Mouse (Mus musculus): Measurements from ENCODE around the gene Wdr35. TPM values are rescaled to one million over a fixed set of nuclear protein-coding genes. Genes with fewer than 3 reads are reported as not detected.

The Wdr35 gene
- polyA plus RNA-seq, 1 experiment from 2014 or later: 21.9 TPM

- no peak overlapping the region for H3K4me3 ChIP-seq (ENCODE audit: low read length)
- H3K4me2 ChIP-seq (replicated peaks; ENCODE audit: low read depth, low read length): no peak overlapping the region
- no peaks in the 10 kb centered on the region for H3K9me3 ChIP-seq (ENCODE audit: control insufficient read depth, low read length)
- H3K27ac ChIP-seq (ENCODE audit: low read depth, low read length): no peak overlapping the region
- peaks cover under 1% of the 10 kb centered on the region; the same call in 1 of the 2 replicates for H3K36me3 ChIP-seq (ENCODE audit: control insufficient read depth, insufficient read depth, low read length)
- no peaks in the 10 kb centered on the region for H3K27me3 ChIP-seq (ENCODE audit: control insufficient read depth, insufficient read depth, low read length)
- H3K9ac ChIP-seq (ENCODE audit: low read depth, low read length): no peak overlapping the region
- H3K4me1 ChIP-seq (ENCODE audit: control insufficient read depth, insufficient read depth, low read length): no peaks in the 10 kb centered on the region
- no peak for ATAC-seq (ENCODE audit: low FRiP score, low TSS enrichment)
Observed at GRCm38 (mm10) chr12:9033140-9033539, 59.4 kb downstream of the Wdr35 start.

- no peaks in the 10 kb centered on the region for H3K36me3 ChIP-seq (ENCODE audit: control insufficient read depth, insufficient read depth, low read length)
- no peak overlapping the region for H3K4me2 ChIP-seq (replicated peaks; ENCODE audit: low read depth, low read length)
- H3K27ac ChIP-seq (ENCODE audit: low read depth, low read length): no peak overlapping the region
- H3K27me3 ChIP-seq (ENCODE audit: control insufficient read depth, insufficient read depth, low read length): no peaks in the 10 kb centered on the region
- WGBS: 79% methylated on average over 9 of the region's 9 CpGs
- no peak for ATAC-seq (ENCODE audit: low FRiP score, low TSS enrichment)
- H3K4me3 ChIP-seq (ENCODE audit: low read length): no peak overlapping the region
- no peaks in the 10 kb centered on the region for H3K9me3 ChIP-seq (ENCODE audit: control insufficient read depth, low read length)
- no peak overlapping the region for H3K9ac ChIP-seq (ENCODE audit: low read depth, low read length)
- no peaks in the 10 kb centered on the region for H3K4me1 ChIP-seq (ENCODE audit: control insufficient read depth, insufficient read depth, low read length)
Observed at GRCm38 (mm10) chr12:9036409-9036808, 62.7 kb downstream of the Wdr35 start.

- H3K9ac ChIP-seq (ENCODE audit: low read depth, low read length): no peak overlapping the region
- no peak for ATAC-seq (ENCODE audit: low FRiP score, low TSS enrichment)
- H3K4me3 ChIP-seq (ENCODE audit: low read length): no peak overlapping the region
- no peaks in the 10 kb centered on the region for H3K9me3 ChIP-seq (ENCODE audit: control insufficient read depth, low read length)
- 94% methylated on average over 5 of the region's 5 CpGs for WGBS
- H3K36me3 ChIP-seq (ENCODE audit: control insufficient read depth, insufficient read depth, low read length): peaks cover 7% of the 10 kb centered on the region; the same call in 1 of the 2 replicates
- no peaks in the 10 kb centered on the region for H3K4me1 ChIP-seq (ENCODE audit: control insufficient read depth, insufficient read depth, low read length)
- H3K27ac ChIP-seq (ENCODE audit: low read depth, low read length): no peak overlapping the region
- no peaks in the 10 kb centered on the region for H3K27me3 ChIP-seq (ENCODE audit: control insufficient read depth, insufficient read depth, low read length)
- no peak overlapping the region for H3K4me2 ChIP-seq (replicated peaks; ENCODE audit: low read depth, low read length)
Observed at GRCm38 (mm10) chr12:9040177-9040576, 66.5 kb downstream of the Wdr35 start.

- no peak overlapping the region for H3K9ac ChIP-seq (ENCODE audit: low read depth, low read length)
- H3K4me3 ChIP-seq (ENCODE audit: low read length): no peak overlapping the region
- no peak overlapping the region for H3K4me2 ChIP-seq (replicated peaks; ENCODE audit: low read depth, low read length)
- H3K36me3 ChIP-seq (ENCODE audit: control insufficient read depth, insufficient read depth, low read length): peaks cover 7% of the 10 kb centered on the region; the same call in 1 of the 2 replicates
- H3K4me1 ChIP-seq (ENCODE audit: control insufficient read depth, insufficient read depth, low read length): no peaks in the 10 kb centered on the region
- ATAC-seq (ENCODE audit: low FRiP score, low TSS enrichment): no peak
- no peak overlapping the region for H3K27ac ChIP-seq (ENCODE audit: low read depth, low read length)
- 72% methylated on average over 7 of the region's 7 CpGs for WGBS
- no peaks in the 10 kb centered on the region for H3K9me3 ChIP-seq (ENCODE audit: control insufficient read depth, low read length)
- no peaks in the 10 kb centered on the region for H3K27me3 ChIP-seq (ENCODE audit: control insufficient read depth, insufficient read depth, low read length)
Observed at GRCm38 (mm10) chr12:9040686-9041085, 67.0 kb downstream of the Wdr35 start.

GRCm38 (mm10) chr12:9042316-9042715 lies 68.6 kb downstream of the Wdr35 start:
- H3K27me3 ChIP-seq (ENCODE audit: control insufficient read depth, insufficient read depth, low read length): no peaks in the 10 kb centered on the region
- no peak overlapping the region for H3K4me2 ChIP-seq (replicated peaks; ENCODE audit: low read depth, low read length)
- no peak for ATAC-seq (ENCODE audit: low FRiP score, low TSS enrichment)
- H3K4me3 ChIP-seq (ENCODE audit: low read length): no peak overlapping the region
- H3K36me3 ChIP-seq (ENCODE audit: control insufficient read depth, insufficient read depth, low read length): peaks cover 7% of the 10 kb centered on the region; the same call in 1 of the 2 replicates
- WGBS: 72% methylated on average over 5 of the region's 5 CpGs
- no peak overlapping the region for H3K9ac ChIP-seq (ENCODE audit: low read depth, low read length)
- no peaks in the 10 kb centered on the region for H3K4me1 ChIP-seq (ENCODE audit: control insufficient read depth, insufficient read depth, low read length)
- no peak overlapping the region for H3K27ac ChIP-seq (ENCODE audit: low read depth, low read length)
- no peaks in the 10 kb centered on the region for H3K9me3 ChIP-seq (ENCODE audit: control insufficient read depth, low read length)

GRCm38 (mm10) chr12:9042759-9043158 lies 69.1 kb downstream of the Wdr35 start:
- peaks cover 7% of the 10 kb centered on the region; the same call in 1 of the 2 replicates for H3K36me3 ChIP-seq (ENCODE audit: control insufficient read depth, insufficient read depth, low read length)
- H3K4me1 ChIP-seq (ENCODE audit: control insufficient read depth, insufficient read depth, low read length): no peaks in the 10 kb centered on the region
- no peak overlapping the region for H3K27ac ChIP-seq (ENCODE audit: low read depth, low read length)
- 86% methylated on average over 3 of the region's 3 CpGs for WGBS
- no peaks in the 10 kb centered on the region for H3K27me3 ChIP-seq (ENCODE audit: control insufficient read depth, insufficient read depth, low read length)
- no peak overlapping the region for H3K4me2 ChIP-seq (replicated peaks; ENCODE audit: low read depth, low read length)
- no peaks in the 10 kb centered on the region for H3K9me3 ChIP-seq (ENCODE audit: control insufficient read depth, low read length)
- no peak overlapping the region for H3K9ac ChIP-seq (ENCODE audit: low read depth, low read length)
- ATAC-seq (ENCODE audit: low FRiP score, low TSS enrichment): no peak
- H3K4me3 ChIP-seq (ENCODE audit: low read length): no peak overlapping the region

GRCm38 (mm10) chr12:9044666-9045065 lies 71.0 kb downstream of the Wdr35 start:
- no peaks in the 10 kb centered on the region for H3K27me3 ChIP-seq (ENCODE audit: control insufficient read depth, insufficient read depth, low read length)
- ATAC-seq (ENCODE audit: low FRiP score, low TSS enrichment): no peak
- H3K4me3 ChIP-seq (ENCODE audit: low read length): no peak overlapping the region
- 91% methylated on average over 7 of the region's 7 CpGs for WGBS
- no peak overlapping the region for H3K9ac ChIP-seq (ENCODE audit: low read depth, low read length)
- peaks cover 7% of the 10 kb centered on the region; the same call in 1 of the 2 replicates for H3K36me3 ChIP-seq (ENCODE audit: control insufficient read depth, insufficient read depth, low read length)
- H3K27ac ChIP-seq (ENCODE audit: low read depth, low read length): no peak overlapping the region
- no peak overlapping the region for H3K4me2 ChIP-seq (replicated peaks; ENCODE audit: low read depth, low read length)
- H3K4me1 ChIP-seq (ENCODE audit: control insufficient read depth, insufficient read depth, low read length): no peaks in the 10 kb centered on the region
- H3K9me3 ChIP-seq (ENCODE audit: control insufficient read depth, low read length): no peaks in the 10 kb centered on the region

GRCm38 (mm10) chr12:9046674-9047073 lies 73.0 kb downstream of the Wdr35 start:
- Histone ChIP-seq H3K9ac (ENCODE audit: low read depth, low read length) (no peak overlapping the region), H3K36me3 (ENCODE audit: control insufficient read depth, insufficient read depth, low read length) (peaks cover 6% of the 10 kb centered on the region; the same call in 1 of the 2 replicates), H3K4me1 (ENCODE audit: control insufficient read depth, insufficient read depth, low read length) (no peaks in the 10 kb centered on the region), H3K9me3 (ENCODE audit: control insufficient read depth, low read length) (no peaks in the 10 kb centered on the region), H3K27ac (ENCODE audit: low read depth, low read length) (no peak overlapping the region), H3K4me3 (ENCODE audit: low read length) (no peak overlapping the region), H3K4me2 (replicated peaks; ENCODE audit: low read depth, low read length) (no peak overlapping the region), H3K27me3 (ENCODE audit: control insufficient read depth, insufficient read depth, low read length) (no peaks in the 10 kb centered on the region)
- WGBS: 87% methylated on average over 4 of the region's 4 CpGs
- ATAC-seq (ENCODE audit: low FRiP score, low TSS enrichment): no peak

GRCm38 (mm10) chr12:9048090-9048489 lies 74.4 kb downstream of the Wdr35 start:
- H3K4me1 ChIP-seq (ENCODE audit: control insufficient read depth, insufficient read depth, low read length): no peaks in the 10 kb centered on the region
- no peak overlapping the region for H3K9ac ChIP-seq (ENCODE audit: low read depth, low read length)
- no peak for ATAC-seq (ENCODE audit: low FRiP score, low TSS enrichment)
- H3K4me3 ChIP-seq (ENCODE audit: low read length): no peak overlapping the region
- H3K4me2 ChIP-seq (replicated peaks; ENCODE audit: low read depth, low read length): no peak overlapping the region
- no peaks in the 10 kb centered on the region; the same call in 1 of the 2 replicates for H3K36me3 ChIP-seq (ENCODE audit: control insufficient read depth, insufficient read depth, low read length)
- WGBS: 76% methylated on average over 8 of the region's 8 CpGs
- no peaks in the 10 kb centered on the region for H3K9me3 ChIP-seq (ENCODE audit: control insufficient read depth, low read length)
- H3K27ac ChIP-seq (ENCODE audit: low read depth, low read length): no peak overlapping the region
- H3K27me3 ChIP-seq (ENCODE audit: control insufficient read depth, insufficient read depth, low read length): no peaks in the 10 kb centered on the region

Measured in kidney, embryonic 14.5 days (tissue).